In the genomic region with DNA sequence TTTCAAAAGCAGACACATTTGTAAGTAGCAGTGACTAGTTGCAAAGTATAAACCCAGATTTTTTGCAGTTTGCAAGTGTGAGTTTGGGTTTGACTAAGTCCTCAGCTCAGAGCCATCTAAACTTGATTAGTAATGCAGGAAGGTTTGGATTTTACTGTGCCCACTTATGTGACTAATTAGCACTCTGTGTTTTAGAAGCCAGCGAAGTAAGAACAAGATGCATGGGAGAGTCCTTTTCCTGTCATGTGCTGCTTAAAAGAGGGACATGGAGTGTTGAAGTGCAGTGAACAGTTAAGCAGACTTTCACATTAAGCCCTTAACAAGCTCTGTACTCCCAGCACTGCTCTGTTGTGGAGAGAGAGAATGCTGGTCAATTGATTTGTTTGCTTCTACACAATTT, we compare ENCODE assay signal across 13 mouse cellular contexts.
DNase-seq lines count a peak whose midpoint lies in the region; ATAC-seq and TF ChIP-seq lines count a peak whose summit lies in the region.
"Had no signal": no experiment of that assay in that cellular context is flagged by ENCODE, and none has a peak within 500 bp of the region (broad histone marks: within the 10 kb centered on the region; RNA-seq: fewer than 3 reads in every experiment).

No protein-coding gene starts in this region.

- ATAC-seq in liver, embryonic 13.5 days (ENCODE audit: low read depth), result no peak
- no peak for ATAC-seq in liver, postnatal 0 days
- peak; percentile 67 for ATAC-seq in forebrain, embryonic 11.5 days (replicated peaks; ENCODE audit: low FRiP score)
- no peak for ATAC-seq in limb, embryonic 15.5 days (ENCODE audit: insufficient number of reproducible peaks, low FRiP score, low TSS enrichment, low read depth)
- ATAC-seq: intestine, embryonic 16.5 days had no signal

- DNase-seq in embryo, embryonic 9.5 days (ENCODE audit: extremely low spot score), result peak; percentile 24
- DNase-seq in embryo, embryonic 10.5 days (ENCODE audit: low spot score), result no peak
- no peak for DNase-seq in liver, embryonic 13.5 days
- DNase-seq in liver, postnatal 0 days, result no peak
- DNase-seq in forebrain, embryonic 11.5 days (ENCODE audit: low spot score), result no peak
- no peak for DNase-seq in left cerebral cortex, postnatal 25 days (ENCODE audit: low spot score in 2 of 2)
- no peak for DNase-seq in urinary bladder, adult 2 months (ENCODE audit: low spot score)
- DNase-seq: cerebellum, adult 9-11 months had no signal

- 67% methylated on average over 1 of the region's 1 CpGs for WGBS in liver, embryonic 13.5 days (ENCODE audit: insufficient replicate concordance)
- WGBS in liver, postnatal 0 days (ENCODE audit: insufficient replicate concordance), result 54% methylated on average over 1 of the region's 1 CpGs
- WGBS in forebrain, embryonic 11.5 days, result 16% methylated on average over 1 of the region's 1 CpGs
- 25% methylated on average over 1 of the region's 1 CpGs for WGBS in limb, embryonic 15.5 days

- no peak overlapping the region for H3K9ac ChIP-seq in liver, embryonic 13.5 days
- no peak overlapping the region for H3K9ac ChIP-seq in liver, postnatal 0 days (replicated peaks)
- no peak overlapping the region for H3K9ac ChIP-seq in forebrain, embryonic 11.5 days (ENCODE audit: low read length)
- no peak overlapping the region for H3K9ac ChIP-seq in limb, embryonic 15.5 days
- H3K9ac ChIP-seq: liver, embryonic 14.5 days; neural tube, embryonic 12.5 days had no signal

- no peaks in the 10 kb centered on the region for H3K27me3 ChIP-seq in liver, embryonic 13.5 days
- no peaks in the 10 kb centered on the region for H3K27me3 ChIP-seq in liver, postnatal 0 days (ENCODE audit: insufficient read depth, low read length)
- H3K27me3 ChIP-seq in forebrain, embryonic 11.5 days (ENCODE audit: control insufficient read depth, insufficient read depth, low read length), result no peaks in the 10 kb centered on the region
- no peaks in the 10 kb centered on the region for H3K27me3 ChIP-seq in limb, embryonic 15.5 days
- H3K27me3 ChIP-seq: neural tube, embryonic 12.5 days had no signal

- H3K27ac ChIP-seq in liver, embryonic 13.5 days, result peak overlapping the region; percentile 11; the same call in 1 of the 2 replicates
- H3K27ac ChIP-seq in liver, postnatal 0 days (ENCODE audit: low read depth), result no peak overlapping the region
- H3K27ac ChIP-seq in forebrain, embryonic 11.5 days (ENCODE audit: low read depth, low read length), result peak overlapping the region; percentile 1; the same call in 1 of the 2 replicates
- H3K27ac ChIP-seq in limb, embryonic 15.5 days, result peak overlapping the region; percentile 50
- H3K27ac ChIP-seq: liver, embryonic 14.5 days; macrophage; neural tube, embryonic 12.5 days had no signal

- TF ChIP-seq EP300 in liver, postnatal 0 days (IDR thresholded peaks at IDR 0.05; ENCODE audit: low read depth), result no peak

- no peak for TF ChIP-seq CTCF in liver, postnatal 0 days (IDR thresholded peaks at IDR 0.05; ENCODE audit: low read depth)

- no peak overlapping the region for H3K4me3 ChIP-seq in liver, embryonic 13.5 days (replicated peaks)
- H3K4me3 ChIP-seq in liver, postnatal 0 days (ENCODE audit: low read depth, low read length), result no peak overlapping the region
- no peak overlapping the region for H3K4me3 ChIP-seq in forebrain, embryonic 11.5 days (ENCODE audit: low read depth, low read length)
- H3K4me3 ChIP-seq in limb, embryonic 15.5 days, result no peak overlapping the region
- H3K4me3 ChIP-seq: neural tube, embryonic 12.5 days had no signal

- no peaks in the 10 kb centered on the region for H3K9me3 ChIP-seq in liver, embryonic 13.5 days (replicated peaks)
- no peaks in the 10 kb centered on the region for H3K9me3 ChIP-seq in liver, postnatal 0 days (ENCODE audit: low read length)
- no peaks in the 10 kb centered on the region for H3K9me3 ChIP-seq in forebrain, embryonic 11.5 days (ENCODE audit: control insufficient read depth, low read length)
- H3K9me3 ChIP-seq in limb, embryonic 15.5 days, result no peaks in the 10 kb centered on the region
- H3K9me3 ChIP-seq: neural tube, embryonic 12.5 days had no signal

- intact Hi-C loops in left cerebral cortex, postnatal 25 days (cut with DNase I), result no loop called here

- no peak overlapping the region for H3K4me2 ChIP-seq in liver, embryonic 13.5 days
- H3K4me2 ChIP-seq in liver, postnatal 0 days (ENCODE audit: low read depth, low read length), result no peak overlapping the region
- no peak overlapping the region for H3K4me2 ChIP-seq in forebrain, embryonic 11.5 days (ENCODE audit: low read depth, low read length, severe bottlenecking)
- no peak overlapping the region for H3K4me2 ChIP-seq in limb, embryonic 15.5 days
- H3K4me2 ChIP-seq: neural tube, embryonic 12.5 days had no signal

- H3K4me1 ChIP-seq in liver, embryonic 13.5 days (replicated peaks), result 0 out of 2 replicates have a peak, but pooled peaks cover 2% of the 10 kb centered on the region
- H3K4me1 ChIP-seq in liver, postnatal 0 days (ENCODE audit: insufficient read depth), result peaks cover 3% of the 10 kb centered on the region; the same call in 1 of the 2 replicates
- H3K4me1 ChIP-seq in forebrain, embryonic 11.5 days (replicated peaks; ENCODE audit: control insufficient read depth, insufficient read depth, low read length), result peaks cover 9% of the 10 kb centered on the region; the same call in 1 of the 2 replicates
- 0 out of 2 replicates have a peak, but pooled peaks cover 4% of the 10 kb centered on the region for H3K4me1 ChIP-seq in limb, embryonic 15.5 days
- H3K4me1 ChIP-seq: neural tube, embryonic 12.5 days had no signal

- no peaks in the 10 kb centered on the region for H3K36me3 ChIP-seq in liver, embryonic 13.5 days
- no peaks in the 10 kb centered on the region for H3K36me3 ChIP-seq in liver, postnatal 0 days (replicated peaks; ENCODE audit: insufficient read depth, low read length)
- no peaks in the 10 kb centered on the region for H3K36me3 ChIP-seq in forebrain, embryonic 11.5 days (ENCODE audit: control insufficient read depth, insufficient read depth, low read length)
- H3K36me3 ChIP-seq in limb, embryonic 15.5 days, result no peaks in the 10 kb centered on the region
- H3K36me3 ChIP-seq: neural tube, embryonic 12.5 days had no signal
